Mouse (Mus musculus) cortical plate, adult 2 months (tissue): ENCODE data around the gene Tmem175.

Experiments used
- CTCF ChIP-seq: fragments of 200-500 bp; IDR thresholded peaks from 2 replicates; pipeline ENCODE4 v1.5.1; 2011; ENCODE audit warnings: mild to moderate bottlenecking, control low read depth, low read length; ENCODE audit not compliant: insufficient read depth; ENCODE audit errors: extremely low read depth
- POLR2A ChIP-seq: fragments of 200-500 bp; IDR thresholded peaks from 2 replicates; pipeline ENCODE4 v1.6.1; 2011; ENCODE audit warnings: mild to moderate bottlenecking, low read length, control low read depth; ENCODE audit not compliant: insufficient read depth; ENCODE audit errors: extremely low read depth

- peak; percentile 60 for TF ChIP-seq CTCF
- TF ChIP-seq POLR2A: no peak
These were observed 41.2 kb downstream of the Tmem175 start for GRCm38 (mm10) chr5:108670785-108671184.
